Mouse (Mus musculus) yolk sac, embryonic 10.5 days (tissue): ENCODE measurements around the gene Hsf5.

ENCODE experiments used
- DNase-seq: peaks from one replicate; pipeline ENCODE4 v3.0.0-alpha.2; 2017; ENCODE audit warnings: low spot score

Gene Hsf5

DNA sequence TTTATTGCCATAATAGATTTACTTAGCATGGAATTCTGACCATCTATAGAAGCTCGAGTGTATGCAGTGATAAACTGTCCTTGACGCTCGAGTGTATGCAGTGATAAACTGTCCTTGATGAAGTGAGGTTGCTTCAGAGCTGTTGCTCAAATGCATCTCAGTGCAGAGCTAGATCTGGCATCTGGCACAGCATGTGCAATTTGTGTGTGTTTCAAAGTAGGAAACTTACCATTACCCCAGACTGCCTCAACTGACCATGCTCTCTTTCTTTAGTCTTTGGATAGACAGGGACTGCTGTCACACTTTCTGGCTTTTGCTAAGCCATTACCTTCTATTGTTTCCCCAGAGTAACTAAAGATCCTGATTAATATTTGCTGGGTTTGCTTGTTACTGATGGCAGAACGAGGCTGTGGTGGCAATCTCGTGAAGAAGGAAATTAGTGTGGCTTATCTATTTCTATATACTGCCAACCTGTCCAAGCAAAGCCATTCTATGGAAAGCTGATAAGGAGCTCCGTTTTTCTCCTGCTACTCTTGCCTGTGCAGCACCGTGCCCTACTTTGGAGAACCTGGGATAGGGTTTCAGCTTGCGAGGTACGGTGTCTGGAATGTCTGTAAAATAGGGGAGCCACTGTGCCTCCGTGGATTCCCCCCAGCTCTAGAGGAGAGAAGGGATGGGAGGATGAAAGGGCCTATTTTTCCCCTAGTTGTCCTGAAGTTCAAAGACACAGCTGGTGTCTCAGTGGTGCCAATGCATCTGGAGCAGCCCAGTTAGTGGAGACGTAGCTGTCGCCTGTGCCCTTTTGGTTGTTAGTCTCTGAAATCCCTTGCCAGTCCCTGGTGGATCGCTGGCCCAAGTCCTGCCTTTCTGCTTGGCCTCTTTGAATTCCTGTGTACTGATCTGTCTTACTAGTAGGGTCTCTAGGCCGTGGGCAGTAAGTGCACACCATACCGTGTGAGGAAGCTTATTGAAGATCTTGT is 70.6 kb downstream of the Hsf5 start:
- DNase-seq: no peak

DNA sequence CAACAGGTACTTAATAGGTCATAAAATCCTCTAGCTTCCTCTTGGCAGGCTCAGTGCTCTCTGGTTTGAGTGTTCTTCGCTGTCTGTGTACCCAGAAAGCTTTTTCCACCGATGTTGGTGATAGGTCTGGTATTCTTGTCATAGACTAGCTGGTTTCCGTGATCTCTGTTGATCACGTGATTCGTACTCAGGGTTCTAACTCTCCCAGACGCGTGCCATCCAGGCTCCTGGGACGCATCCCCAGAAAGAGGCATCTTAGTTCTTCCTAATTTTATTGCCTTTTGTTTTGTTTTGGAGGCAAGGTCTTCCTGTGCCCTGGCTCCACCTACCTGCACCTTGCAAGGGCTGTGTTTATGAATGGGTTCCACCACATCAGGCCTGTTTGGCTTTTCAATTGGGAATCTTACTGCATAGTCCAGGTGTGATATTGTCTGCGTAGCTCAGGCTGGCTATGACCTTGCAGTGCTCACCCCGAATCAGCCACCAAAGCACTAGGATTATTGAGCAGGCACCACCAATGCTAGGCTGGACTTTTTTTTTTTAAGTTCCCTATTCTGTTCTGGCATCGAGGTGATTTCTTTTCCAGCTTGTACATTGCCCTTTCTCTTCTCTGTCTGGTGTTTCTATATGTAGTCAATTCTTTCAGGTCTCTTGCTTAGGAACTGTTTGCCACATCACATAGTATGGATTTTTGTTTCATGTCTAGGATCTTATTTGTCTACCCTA is 71.7 kb downstream of the Hsf5 start:
- no peak for DNase-seq

DNA sequence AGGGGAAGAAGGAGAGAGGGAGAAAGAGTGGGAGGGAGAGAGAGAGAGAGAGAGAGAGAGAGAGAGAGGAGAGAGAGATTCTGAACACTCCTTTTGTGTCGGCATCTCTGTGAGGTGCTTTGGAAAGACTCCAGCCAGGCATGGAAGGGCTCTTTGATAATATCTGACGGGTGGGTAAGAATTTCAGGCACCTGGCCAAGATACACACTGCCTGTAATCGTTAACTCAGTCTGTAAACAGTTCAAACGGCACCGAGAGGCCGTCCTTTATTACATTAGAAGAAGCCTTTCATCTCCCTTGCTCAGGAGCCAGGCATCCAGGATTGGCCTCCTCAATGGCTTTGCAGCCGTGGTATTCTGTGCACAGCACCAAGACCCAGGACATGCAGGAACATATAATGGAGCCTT is 72.4 kb downstream of the Hsf5 start:
- peak; percentile 77 for DNase-seq

DNA sequence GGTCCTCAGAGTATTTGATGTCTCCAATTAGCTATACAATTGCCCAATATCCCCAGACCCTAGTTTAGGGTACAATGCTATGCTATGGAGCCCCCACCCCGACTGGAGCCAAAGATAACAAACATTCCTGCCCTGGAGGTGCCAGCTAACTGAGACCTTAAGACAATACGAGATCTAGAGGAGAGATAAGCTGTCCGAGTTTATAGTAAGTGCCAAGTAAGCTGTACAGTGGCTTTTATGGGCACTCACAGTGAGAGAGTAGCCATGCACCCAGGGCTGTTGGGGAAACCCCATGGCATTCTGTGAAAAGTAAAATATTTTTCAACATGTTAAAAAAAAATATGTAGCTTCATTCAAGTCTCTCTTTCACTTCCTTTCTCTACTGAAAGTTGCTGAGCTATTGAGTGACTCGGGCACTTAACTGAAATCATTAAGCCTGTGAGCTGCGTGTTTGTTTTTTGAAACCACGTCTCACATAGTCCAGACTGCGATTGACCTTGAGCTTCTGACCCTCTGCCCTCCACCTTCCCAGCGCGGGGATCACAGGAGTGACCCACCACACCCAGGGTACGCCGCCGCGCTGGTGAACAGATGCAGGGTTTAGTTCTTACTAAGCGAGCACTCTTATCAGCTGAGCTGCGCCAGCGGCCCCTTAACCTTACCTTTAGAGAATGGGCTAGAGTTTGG is 73.2 kb downstream of the Hsf5 start:
- peak; percentile 62 for DNase-seq

DNA sequence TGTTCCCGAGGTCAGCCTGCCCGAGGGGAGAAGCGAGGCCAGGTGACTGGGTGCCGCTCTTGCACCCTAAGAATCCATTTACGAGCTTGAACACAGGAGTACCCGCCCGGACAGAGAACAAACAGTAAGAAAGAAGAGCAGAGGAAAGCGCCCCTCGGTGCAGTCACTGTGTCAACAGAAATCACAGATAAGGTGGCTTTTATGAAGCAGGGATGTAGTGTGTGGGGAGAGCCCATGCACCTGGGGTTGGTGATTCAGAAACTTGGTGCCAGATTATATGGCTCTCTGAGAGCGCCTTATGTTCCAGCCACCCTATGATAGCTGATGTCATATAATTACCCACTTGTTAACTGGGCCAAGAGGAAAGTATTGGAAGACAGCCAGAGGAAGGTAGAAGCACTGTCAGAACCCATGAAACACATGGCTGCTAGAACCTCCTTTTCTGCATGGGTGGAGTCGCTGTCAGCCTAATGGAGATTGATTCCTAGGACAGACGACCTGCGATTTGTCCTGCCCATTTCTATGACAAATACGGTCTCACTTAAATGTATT is 80.2 kb downstream of the Hsf5 start:
- no peak for DNase-seq

DNA sequence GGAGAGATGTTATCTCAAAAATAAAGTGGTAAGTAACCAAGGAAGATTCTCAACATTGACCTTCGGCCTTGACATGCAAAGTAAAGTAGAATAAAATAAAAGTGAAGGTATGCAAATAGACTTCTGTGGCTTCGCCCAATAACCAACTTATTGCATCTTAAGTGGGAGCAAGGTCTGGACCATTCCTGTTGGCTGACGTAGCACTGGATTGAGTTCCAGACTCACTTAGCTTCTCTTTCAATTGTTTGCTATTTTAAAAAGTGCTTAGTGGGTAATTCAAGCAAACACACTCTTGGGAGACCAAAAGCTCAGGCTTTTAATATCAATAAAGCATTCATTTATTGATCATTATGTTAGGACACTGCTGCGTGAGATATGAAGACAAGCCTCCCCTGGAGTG is 81.2 kb downstream of the Hsf5 start:
- DNase-seq: no peak

DNA sequence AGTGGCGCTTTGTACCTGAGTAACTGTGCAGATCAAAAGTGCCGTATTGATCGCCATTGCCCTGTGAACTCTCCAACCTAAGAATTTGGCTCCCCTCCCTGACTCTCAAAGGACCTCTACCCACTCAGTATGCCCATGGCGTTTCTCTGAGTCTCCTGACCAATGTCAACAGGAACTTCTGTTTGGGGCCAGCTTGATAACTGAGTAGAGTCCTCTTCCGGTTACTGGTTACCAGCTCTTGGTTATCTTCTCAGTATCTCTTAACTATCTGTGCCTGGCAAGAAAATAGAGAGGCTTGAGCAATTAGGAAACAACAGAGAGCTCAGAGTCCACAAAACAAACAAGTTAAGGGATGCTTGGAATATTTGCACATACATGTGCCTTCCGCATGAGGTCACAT is 84.1 kb downstream of the Hsf5 start:
- peak; percentile 32 for DNase-seq

DNA sequence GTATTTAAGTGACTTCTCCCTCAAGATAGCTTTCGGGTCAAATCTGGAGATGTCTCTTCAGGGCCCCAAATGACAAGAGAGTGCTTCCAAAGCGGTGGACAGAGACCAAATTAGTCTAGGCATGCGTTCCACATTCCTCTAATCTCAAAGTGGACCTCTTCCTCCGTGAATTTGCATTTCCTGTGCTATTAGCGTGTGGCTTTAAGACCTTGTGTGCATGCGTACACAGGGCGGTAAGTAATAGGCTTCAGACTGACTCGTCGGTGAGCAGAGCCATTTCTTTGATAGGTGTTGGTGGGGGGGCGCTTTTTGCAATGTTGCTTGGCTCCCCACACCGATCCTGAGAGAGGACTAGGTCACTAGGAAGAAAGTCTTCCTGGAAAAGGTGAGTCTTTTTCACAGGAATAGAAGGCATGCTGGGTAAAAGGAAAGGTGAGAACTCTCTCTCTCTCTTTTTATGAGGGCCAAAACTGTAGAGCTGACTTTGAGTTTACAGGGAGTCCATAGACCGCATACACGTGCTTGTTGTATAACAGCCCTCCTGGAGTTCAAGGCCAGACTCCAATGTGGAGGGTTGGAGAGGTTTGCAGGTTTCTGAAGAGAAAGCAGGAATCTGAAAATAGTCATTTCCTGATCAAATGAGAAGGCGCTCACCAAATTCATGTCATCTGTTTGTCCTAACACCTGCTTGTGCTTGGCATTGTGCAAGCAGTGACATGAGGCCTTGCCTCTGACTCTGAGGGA is 85.1 kb downstream of the Hsf5 start:
- no peak for DNase-seq

DNA sequence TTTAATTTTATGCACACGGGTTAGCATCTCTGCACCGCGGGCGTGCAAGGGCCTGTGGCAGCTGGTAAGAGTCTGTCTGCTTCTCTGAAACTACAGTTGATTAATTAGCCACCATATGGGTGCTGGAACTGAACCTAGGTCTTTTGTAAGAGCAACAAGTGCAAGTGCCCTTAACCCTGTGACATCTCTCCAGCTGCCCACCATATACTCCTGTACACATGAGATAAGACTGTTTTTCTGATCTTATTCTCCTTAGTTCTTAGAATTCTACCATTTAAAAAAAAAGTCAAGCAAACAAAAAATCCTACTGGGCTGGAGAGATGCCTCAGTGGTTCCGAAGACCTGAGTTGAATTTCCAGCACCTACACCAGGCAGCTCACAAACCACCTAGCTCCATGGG is 86.7 kb downstream of the Hsf5 start:
- no peak for DNase-seq

DNA sequence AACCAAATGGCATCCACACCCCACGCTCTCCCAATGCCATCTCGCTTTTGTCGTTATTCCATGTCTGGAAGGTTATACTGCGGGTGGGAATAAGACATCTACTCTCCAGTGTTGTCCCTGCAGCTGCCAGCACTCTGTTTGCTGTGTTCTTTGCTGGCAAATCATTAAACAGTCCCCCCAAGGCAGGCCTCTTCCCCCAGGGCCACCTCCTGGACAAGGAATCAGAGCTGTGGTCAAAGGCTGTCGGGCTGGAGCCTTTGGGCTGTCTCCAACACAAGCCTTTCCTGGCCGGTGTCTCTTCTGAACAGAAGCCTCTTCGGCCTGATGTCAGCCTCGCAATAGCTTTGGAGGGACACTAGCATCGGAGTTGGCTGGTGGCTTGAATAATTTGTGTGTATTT is 87.3 kb downstream of the Hsf5 start:
- peak; percentile 81 for DNase-seq

DNA sequence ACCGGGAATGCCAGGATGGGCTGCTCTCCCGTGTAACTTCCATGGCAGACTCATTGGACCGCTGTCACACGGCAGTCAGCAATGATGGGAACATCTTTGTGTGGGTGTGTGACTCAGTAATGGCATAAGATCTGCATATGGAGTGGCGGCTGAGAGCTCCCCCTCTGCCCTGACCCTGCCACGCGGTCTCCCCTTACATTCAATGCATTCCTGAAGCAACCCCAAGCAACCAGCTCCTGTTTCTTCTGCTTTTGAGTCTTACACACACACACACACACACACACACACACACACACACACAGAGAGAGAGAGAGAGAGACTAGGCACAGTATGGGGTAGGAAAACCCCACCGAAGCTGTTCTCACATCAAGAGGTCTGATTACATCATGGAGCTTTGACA is 90.6 kb downstream of the Hsf5 start:
- DNase-seq: no peak

DNA sequence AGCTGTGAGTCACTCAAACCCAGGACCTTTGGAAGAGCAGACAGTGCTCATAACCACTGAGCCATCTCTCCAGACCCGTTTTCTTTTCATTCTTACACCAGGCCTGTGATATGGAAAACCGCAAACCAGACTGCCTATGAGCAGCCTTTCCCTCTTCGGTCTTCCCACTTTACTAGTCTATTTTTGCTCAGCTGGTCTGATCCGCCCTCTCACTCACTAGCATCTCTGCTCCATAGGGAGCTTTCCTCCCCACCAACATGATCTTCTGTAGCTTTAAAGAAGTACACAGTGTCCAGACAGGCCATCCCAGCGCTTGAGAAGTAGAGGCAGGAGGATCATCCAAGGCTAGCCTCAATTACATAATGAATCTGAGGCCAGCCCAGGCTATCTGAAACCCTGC is 92.0 kb downstream of the Hsf5 start:
- DNase-seq: no peak
